Mouse (Mus musculus): ENCODE data around the gene Slc16a13.

Slc16a13 gene

DNA sequence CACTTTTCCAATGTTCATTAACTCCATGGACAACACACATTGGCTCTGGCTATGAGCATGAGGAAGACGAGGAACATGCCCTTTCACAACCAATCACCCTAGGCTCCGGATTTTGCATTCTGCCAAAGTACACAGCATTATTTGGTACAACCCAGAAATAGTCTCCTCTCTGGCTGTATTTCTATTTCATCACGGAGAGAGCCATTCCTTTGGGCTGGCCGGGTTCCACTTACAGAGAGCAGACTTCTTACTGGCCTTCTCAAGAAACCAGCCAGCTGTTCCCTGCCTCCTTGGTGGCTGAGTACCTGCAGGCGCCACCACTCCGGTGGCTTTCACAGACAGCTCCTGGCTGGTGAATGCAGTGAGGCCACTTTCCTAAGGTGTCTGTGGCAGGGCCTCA is 8.4 kb downstream of the Slc16a13 start, which contains the start of gene Slc16a11:
Gene Slc16a11 (plus strand): TSS at position 330 of the 400 bp plus-strand sequence.
- no peak for DNase-seq (ENCODE audit: low read depth, low spot score)

DNA sequence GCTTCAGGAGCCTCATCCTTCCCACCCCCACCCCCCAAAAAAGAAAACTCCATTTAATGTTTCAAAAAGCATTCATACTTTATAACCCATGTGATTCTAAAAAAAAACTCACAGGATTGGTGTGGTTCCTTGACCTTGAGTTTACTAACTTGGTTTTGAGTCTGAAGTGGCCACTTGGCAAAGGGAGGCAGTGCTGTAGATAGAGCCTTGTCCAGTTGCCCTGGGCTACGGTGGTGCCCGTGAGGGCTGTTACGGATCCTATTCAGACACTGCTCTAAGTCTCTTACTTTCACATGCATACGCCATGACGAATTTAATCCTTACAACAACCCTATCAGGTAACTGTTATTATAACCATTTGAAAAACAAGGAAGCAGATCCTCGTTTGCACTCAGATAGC is 8.9 kb downstream of the Slc16a13 start:
- no peak for DNase-seq (ENCODE audit: low read depth, low spot score)

DNA sequence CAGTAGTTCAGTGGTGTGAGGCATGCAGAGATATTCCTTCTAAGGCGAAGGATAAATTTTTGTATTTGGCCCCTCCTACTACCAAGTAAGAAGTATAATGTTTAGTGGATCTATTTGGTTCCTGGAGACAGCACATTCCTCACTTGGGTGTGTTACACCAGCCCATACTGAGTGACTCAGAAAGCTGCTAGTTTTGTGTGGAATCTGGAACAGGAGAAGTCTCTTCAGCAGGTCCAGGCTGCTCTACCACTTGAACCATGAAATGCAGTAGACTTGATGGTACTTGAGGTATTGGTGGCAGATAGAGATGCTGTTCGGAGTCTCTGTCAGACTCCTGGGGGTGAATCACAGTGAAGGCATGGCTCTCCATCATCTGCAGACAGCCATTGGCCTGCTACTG is 10.2 kb downstream of the Slc16a13 start:
- DNase-seq (ENCODE audit: low read depth, low spot score): peak; percentile 89

DNA sequence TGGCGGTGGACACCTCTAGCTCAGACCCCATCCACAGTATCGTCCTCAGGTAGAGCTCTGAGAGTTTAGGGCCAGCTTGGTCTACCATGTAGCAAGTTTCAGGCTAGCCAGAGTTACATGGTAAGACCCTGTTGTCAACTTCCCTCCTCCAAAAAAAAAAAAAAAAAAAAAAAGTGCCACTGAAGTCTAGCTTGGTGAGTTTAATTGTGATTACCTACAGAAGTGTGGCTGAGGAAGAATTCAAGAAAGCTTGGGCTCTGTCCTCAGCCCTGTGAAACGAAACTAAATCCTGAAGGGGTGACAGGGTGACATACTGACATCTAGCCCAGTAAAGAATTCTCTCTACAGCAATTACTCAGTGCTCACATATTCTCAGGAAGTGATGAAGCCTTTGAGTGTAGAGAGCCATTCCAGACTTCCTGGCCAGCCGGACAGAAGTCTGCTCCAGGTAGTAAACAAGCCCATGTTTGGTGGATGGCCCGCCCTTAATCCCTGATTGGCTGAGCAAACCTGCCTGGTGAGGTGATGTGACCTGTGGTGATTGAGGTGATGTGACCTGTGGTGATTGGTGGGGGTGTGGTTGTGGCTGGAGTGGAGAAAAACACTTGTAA is 12.0 kb downstream of the Slc16a13 start:
- DNase-seq (ENCODE audit: low read depth, low spot score): peak; percentile 15

DNA sequence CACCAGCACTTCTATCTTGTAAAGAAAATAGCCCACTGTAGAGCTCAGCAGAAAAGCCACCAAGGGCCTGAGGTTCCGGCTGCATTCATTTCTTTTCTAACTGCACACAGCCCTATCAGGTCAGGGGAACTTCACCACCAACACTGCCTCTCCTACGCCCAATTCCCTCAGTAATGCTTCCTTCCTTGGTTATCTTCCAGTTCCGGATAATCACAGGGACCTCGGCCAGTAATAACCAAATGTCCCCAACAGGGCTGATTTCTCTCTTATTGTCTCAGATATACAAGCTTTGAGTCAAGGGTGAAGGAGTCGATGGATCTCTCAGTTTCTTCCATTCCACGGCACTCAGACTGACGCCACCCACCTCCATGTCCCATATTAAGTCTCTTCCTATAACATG is 13.6 kb downstream of the Slc16a13 start:
- no peak for DNase-seq (ENCODE audit: low read depth, low spot score)

DNA sequence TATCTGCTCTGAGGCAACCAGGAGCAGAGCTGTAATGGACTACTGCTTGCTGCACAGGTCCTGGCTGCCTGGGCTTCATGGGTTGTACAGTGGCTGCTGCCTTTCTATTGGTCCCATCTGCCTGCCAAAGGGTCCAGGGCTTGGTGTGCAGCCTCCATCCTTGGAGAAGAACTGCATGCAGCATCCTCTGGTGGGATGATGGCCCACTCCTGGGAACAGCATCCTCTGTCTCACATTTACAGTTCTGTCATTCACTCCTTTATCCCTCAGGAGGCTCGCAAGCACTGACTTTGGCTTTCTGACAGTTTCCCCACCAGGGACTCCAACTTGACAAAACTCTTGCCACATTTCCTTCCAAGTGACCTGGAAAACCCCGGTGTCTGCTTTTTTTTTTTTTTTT is 14.1 kb downstream of the Slc16a13 start:
- DNase-seq (ENCODE audit: low read depth, low spot score): no peak

DNA sequence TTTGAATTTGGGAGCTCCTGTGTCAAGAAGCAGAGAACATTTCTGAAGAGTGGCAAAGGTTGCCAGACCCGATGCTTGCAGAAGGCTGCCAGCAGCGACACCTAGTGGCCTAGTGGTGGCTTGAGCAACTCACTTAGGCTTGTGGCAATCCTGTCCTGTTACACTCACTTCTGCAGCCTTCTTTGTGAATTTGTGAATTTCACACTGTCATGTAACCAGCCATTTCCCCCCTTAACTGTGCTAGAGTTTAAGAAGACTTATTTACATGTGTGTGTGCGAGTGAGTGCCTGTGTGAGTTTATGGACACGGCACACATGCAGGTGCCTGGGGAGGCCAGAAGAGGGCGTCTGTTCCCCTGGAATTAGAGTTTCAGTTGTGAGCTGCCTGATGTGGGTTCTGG is 19.2 kb downstream of the Slc16a13 start:
- peak; percentile 92 for DNase-seq (ENCODE audit: low read depth, low spot score)

DNA sequence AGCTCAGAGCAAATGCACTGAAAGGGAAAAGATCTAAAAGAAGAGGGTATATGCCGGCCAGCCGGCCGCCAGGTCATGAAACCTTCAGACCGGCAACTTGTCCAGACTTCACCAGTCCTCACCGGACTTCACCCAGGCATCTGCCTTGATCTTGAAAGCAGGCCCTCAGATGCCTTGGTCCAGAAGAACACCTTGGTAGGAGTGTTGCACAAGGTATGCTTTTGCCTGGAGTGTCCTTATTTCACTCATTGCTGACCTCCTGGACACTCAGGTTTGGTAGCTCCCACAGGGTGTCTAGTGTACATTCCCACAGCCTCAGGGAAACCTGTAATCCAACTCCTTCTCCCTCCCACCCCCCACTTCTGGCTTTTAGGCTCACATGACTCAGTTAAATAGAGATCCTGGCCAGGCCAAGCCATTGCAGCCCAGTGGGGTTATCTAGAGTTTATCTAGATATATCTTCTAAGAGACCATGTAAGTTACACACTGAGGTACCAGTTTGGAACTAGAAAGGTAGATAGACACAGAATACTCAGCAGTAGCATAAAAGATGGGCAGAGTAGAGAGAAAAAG is 20.7 kb downstream of the Slc16a13 start:
- peak; percentile 45 for DNase-seq (ENCODE audit: low read depth, low spot score)

DNA sequence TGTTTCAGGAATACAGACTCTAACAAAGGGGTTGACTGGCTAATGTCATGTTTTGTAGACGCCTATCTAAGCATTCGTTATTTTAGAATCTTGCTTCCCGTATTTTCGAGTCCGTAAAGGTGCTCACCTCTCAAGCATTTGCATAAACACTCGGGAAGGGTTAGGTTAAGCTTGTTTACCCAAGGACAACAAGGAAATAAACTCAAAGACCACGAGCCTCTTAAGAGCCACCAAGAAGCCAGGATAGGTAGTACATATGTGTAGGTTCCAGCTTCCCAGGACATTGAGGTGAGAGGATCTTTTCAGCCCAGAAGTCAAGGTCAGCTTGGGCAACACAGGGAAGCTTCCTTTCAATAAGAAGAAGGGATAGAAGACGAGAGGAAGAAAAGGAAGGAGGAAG is 21.8 kb downstream of the Slc16a13 start:
- no peak for DNase-seq (ENCODE audit: low read depth, low spot score)

DNA sequence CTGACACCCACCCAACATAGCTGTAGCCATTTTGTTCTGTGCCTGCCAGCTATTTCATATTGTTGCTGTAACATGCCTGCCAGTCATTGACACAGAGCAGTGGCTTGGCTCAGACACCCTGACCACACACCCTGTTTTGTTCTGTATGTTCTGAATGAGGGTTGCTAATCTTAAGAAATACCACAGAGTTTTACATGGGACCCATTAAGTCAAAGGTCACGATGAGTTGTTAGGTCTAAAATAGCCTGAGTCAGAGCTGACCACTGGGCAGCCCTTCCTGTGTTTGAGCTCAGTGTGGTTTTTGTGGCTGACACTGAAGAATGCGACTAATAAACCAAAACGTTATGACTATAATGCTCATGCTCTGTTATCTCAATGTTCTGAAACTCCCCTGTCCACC is 22.5 kb downstream of the Slc16a13 start:
- DNase-seq (ENCODE audit: low read depth, low spot score): peak; percentile 99

DNA sequence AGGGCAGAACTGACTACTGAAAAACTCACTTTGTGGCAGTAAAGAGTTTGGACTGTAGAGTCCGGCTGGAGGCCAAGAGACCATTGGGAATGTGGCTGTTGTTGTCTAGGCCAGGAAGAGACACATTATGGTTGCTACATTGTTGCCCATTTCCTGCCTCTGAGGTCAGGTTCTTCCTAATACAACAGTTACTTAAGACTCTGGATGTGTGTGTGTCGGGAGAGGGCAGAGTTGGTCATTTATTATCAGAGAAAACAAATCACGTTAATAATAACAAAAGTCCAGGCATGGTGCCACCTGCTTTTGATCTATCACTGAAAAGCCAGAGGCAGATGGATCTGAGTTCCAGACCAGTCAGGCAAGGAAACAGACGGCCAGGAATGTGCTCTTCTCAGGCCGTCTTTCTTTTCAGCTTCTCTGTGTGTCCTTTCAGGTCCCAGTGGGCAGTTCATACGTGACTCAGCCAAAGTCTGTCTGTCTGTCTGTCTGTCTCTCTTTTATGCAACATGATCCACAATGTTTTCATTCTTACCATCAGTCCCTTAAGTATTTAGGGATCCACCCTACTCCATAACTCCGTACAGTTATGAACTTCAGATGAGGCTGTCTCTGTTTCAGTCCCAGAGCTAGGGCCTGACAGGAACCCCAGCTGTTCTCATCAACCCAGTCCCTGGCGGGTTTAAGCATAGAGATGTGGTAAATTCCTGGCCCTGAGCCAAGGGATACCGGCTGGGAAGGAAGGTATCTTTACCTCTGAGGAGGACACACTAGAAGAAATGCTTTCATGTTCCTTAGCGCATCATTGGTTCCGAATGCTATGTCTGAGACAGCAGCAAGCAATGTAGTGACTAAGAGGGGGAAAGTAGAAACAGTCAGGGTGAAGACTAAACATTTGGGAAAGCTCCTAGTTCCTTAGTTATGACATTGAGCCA is 27.2 kb downstream of the Slc16a13 start:
- DNase-seq (ENCODE audit: low read depth, low spot score): peak; percentile 83

DNA sequence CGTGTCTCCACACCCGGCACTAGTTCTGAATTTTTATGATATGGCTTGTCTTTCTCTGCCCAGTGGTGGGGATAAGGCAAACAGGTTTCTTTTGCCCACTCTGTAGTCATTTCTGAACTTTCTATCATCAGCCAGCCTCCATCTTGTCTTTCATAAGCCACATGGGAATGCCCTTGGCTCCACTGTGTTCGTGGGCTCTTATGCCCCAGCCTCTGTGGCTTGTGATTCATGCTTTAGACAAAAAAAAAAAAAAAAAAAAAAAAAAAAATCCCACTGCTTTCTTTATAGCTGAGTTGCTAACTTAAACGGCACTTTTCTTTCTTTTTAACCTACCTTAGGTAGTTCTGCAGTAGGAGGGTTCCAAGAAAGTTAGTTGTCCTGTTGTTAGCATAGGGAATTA is 28.7 kb downstream of the Slc16a13 start:
- DNase-seq (ENCODE audit: low read depth, low spot score): peak; percentile 89

DNA sequence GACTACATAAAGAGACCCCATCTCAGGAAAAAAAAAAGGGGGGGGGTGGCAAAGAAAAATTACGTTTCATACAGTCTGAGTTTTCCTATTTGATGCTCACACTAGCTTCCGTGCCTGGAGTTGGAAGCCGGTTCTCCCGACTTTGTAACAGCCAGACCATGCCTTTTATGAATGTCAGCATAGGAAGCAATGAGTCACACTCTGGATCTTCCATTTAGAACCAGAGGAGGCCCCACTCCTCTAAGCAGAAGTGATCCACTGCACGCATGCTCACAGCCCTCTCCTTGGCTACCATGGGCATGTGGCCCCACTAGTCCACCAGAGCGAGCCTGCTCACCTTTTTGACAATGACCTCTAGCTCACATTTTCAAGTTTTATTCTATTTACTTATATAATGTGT is 29.7 kb downstream of the Slc16a13 start:
- peak; percentile 67 for DNase-seq (ENCODE audit: low read depth, low spot score)

DNA sequence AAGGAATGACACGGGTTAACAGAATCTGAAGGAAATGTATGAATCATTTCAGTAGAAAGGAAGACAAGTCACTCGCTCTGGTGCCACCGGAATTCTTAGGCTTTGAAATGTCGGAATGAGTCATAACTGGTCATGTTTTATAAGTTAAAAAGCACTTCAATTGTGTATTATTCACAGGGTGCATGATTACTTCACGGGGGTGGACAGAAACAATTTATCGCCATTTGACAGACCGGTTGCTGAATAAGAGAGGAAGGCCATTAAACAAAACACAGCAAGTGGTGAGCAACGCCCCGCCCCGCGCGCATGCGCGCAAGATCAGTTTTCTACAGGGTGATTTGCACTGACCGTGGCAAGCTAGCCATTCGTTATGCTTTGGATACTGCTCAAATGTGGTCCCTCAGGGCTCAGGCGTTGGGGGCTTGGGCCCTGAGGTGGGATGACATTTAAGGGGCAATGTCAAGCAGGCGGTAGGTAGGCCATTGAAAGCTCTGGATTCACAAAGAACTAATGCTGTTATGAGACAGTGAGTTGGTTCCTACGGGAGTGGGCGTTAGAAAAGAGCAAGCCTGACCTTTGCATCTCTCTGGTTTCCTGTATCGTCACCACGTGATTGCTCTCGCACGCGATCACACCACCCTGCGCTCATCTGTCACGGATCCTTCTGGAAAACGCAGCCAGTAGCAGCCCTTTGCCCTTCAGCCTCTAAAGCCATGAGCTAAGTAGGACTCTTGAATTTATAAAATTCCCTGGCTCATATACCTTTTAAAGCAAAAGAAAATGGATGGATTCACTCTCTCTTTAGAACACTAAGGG is 31.3 kb downstream of the Slc16a13 start:
- peak; percentile 96 for DNase-seq (ENCODE audit: low read depth, low spot score)

DNA sequence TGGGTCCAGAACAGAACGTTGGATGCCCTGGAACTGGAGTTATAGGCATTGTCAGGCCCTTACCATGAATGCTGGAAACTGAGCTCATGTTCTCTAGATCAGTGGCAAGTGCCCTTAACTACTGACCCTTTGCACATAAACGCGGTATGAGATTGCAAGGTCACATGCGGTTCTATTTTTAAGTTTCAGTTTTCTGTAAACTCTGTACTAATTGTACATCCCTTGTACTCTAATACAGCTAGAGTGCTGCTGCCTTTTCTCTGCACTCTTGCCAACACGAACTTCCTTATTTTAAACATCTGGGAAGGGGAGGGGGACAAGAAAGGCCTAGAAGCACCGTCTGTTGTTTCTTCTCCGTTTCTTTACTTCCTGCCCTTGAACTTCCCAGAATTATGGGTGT is 35.7 kb downstream of the Slc16a13 start:
- no peak for DNase-seq (ENCODE audit: low read depth, low spot score)

DNA sequence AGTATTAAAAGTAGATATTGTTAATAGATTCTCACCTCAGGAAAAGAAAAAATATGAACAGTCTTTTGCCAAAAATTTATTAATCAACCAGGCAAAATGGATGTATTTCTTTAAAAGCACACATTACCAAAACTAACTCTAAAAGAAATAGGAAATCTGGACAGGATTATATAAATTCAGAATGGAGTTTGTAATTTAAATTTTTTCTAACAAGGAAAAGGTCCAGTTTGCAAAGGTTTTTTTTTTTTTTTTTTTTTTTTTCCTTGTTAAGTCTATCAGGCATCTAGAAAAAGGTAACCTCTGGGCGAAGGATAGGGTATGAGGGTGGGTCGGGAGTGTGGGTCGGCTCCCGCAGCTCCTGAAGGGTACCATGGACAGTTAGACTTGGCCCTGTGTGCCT is 40.4 kb downstream of the Slc16a13 start:
- no peak for DNase-seq (ENCODE audit: low read depth, low spot score)

DNA sequence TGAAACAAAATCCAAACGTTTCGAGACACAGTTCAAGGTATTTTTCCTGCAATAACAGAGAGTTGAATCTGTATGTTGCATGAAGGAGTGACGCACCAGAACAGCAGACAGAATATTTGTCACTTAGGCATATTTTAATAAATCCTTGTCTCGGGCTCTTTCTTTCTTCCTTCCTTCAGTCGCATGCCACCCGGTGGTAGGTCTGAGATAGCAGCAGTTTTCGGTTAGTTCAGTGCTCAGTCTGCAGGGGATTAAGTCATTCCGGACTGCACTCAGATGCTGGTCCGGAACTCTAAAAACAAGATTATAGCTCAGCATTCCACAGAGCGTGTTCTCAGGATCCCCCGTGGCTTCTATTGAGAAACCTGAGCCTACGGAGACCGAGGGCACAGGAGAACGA is 41.5 kb downstream of the Slc16a13 start:
- peak; percentile 63 for DNase-seq (ENCODE audit: low read depth, low spot score)

DNA sequence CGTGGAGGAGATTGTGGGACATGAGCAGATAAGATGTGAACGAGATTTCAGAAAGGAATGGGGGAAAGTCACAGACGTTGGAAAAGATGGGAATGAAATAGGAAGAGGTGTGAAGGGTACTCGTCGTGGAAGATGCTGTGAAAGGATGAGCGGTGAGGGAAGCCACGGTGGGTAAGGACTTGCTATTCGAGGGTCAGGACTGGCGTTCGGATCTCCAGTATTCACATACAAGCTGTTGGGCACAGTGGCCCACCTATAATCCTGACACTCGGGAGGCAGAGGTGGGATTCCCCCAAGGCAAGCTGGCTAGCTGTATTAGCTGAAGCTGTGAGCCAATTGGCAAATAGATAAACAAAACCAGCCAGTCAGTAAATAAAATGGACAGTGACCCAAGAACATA is 42.1 kb downstream of the Slc16a13 start:
- DNase-seq (ENCODE audit: low read depth, low spot score): no peak

DNA sequence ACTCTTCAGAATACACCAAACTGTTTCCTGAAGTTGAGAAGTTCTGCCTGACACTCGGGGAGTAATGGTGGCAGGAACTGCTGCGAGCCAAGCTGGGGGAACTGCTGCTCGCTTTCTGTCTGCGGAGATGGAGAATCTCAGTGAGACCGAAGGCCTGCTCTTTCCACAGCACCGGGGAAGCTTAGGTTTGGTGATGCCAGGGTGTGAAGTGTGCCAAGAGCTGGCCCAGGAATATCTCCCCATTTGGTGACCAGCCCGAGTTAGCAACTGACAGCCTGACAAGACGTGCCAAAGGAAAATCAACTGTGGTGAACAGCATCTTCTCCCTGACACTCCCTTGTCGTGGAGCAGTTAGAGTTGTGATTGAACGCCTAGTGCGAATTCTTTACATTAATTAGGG is 42.6 kb downstream of the Slc16a13 start:
- DNase-seq (ENCODE audit: low read depth, low spot score): no peak

DNA sequence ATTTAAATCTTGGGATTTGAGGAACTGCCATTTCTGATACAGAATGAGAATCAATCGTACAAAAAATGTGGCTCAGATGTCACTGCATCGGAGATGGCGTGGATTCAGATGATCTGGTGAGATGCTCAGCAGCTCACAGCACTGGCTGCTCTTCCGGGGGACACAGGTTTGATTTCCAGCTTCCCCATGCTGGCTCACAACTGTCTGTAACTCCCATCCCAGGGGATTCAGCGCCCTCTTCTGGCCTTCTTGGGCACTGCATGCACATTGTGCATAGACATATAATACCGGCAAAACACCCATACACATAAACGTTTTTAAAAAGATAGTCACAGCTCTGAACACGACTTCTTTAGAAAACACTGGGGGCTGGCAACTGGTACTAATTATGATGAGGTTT is 43.2 kb downstream of the Slc16a13 start:
- DNase-seq (ENCODE audit: low read depth, low spot score): peak; percentile 13

DNA sequence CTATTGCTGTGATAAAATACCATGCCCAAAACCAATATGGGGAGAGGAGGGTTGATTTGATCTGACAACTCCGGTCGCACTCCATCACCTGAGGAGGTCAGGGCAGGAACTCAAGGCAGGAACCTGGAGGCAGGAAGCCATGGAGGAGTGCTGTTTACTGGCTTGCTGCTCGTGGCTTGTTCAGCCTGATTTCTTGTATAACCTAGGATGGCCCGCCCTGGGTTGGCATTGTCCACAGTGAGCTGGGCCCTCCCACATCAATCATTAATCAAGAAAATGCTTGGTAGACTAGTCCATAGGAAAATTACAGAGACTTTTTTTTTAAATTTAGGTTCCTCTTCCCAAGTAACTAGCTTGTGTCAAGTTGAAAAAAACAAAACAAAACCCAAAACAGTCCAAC is 46.4 kb downstream of the Slc16a13 start:
- DNase-seq (ENCODE audit: low read depth, low spot score): peak; percentile 9

DNA sequence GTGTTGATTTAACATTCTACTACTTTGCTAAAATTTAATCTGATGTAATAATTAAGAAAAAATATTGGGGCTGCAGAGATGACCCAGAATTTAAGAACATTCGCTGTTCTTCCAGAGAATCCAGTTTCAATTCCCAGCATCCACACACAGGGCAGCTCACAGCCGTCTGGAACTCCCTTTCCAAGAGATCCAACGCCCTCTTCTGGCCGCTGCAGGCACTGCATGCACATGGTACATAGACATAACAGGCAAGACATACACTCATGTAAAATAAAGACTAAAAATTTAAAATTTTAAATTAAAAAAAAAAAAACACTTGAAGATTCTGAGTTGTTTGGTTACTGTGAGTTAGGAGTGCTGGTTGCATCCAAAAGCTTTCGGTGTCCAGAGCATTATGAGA is 48.6 kb downstream of the Slc16a13 start:
- peak; percentile 15 for DNase-seq (ENCODE audit: low read depth, low spot score)

Measured in 3T3-L1 (cell line).